Mouse (Mus musculus): ENCODE results near the gene Ppargc1a.

Gene Ppargc1a

GRCm38 (mm10) chr5:51412303-51413117, 155.0 kb downstream of the Ppargc1a start:
- DNase-seq (ENCODE audit: low spot score in 2 of 2): no peak

DNA sequence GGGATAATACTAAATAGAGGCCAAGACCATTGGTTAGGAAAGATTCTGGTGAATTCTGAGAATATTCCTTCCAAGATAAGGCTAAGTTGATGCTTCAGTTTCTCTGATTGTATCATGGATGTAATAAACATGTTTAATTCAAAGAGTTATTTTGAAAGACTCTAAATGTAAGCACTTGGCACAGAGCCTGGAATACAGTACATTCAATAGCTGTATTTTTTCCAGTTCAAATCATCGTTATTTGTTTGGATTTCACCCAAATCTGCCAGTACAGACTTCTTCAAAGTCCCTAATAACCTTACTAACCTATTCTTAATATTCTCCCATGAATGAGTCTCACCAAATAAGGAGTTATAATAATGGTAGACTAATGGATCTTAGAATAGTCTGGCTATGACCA, 157.5 kb downstream of the Ppargc1a start:
- DNase-seq (ENCODE audit: low spot score in 2 of 2): no peak

DNA sequence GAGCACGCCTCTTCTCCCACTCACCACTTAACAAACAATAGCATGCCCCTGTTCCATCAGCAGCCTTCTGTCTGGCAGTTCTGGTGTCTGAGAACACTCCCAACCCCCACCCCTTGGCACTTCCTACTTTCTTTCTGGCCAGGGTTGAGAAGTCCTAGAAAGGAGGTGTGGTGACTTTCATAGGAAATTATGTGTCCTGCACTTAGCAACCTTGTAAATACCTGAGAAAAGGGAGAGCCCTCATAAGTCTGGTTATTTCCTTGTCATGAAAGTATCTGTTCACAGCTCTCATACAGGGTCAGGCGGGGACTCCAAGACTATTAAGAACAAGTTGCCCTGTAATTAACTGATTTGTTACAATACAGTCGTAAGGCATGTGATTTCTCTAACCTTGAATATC, 161.1 kb downstream of the Ppargc1a start:
- no peak for DNase-seq (ENCODE audit: low spot score in 2 of 2)

Measured in left cerebral cortex, adult 9 months (tissue).